7 mouse cellular contexts compared by ENCODE assay signal in the genomic region with DNA sequence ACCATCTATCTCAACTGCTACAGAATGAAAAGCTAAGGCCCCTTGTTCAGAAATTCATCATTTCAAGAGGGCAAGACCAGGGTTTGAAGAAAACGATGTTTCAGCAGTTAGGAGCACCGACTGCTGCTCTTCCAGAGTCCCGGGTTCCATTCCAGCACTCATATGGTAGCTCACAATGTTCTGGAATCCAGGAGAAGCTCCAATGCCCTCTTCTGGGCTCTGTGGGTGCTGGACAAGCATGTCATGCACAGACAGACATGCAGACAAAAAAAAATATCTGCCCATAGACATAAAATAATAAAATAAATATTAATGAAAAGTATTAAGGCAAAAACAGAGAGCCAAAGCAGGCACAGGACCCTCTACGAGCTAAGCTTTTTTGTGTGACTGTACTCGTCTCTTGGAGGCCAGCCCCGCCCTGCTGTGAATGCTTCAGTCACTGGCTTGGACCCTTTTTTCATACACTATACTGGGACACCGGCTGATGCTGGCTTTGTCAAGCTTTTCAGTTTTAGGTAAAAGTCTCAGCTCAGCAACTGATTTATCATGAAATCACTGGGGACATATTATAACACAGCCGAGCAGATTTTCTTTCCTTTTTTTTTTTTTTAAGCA. TPM values are rescaled to one million over a fixed set of nuclear protein-coding genes. Genes with fewer than 3 reads are reported as not detected.
DNase-seq lines count a peak whose midpoint lies in the region; ATAC-seq and TF ChIP-seq lines count a peak whose summit lies in the region.

No protein-coding gene starts in this region.

- no peaks in the 10 kb centered on the region for H3K36me3 ChIP-seq in megakaryocyte, embryonic 14.5 days (replicated peaks; ENCODE audit: low read length)
- H3K36me3 ChIP-seq in heart, postnatal 0 days (replicated peaks; ENCODE audit: control insufficient read depth, insufficient read depth, low read length), result no peaks in the 10 kb centered on the region
- no peaks in the 10 kb centered on the region for H3K36me3 ChIP-seq in midbrain, embryonic 10.5 days

- H3K4me1 ChIP-seq in megakaryocyte, embryonic 14.5 days, result peaks cover 26% of the 10 kb centered on the region
- H3K4me1 ChIP-seq in heart, postnatal 0 days (ENCODE audit: control insufficient read depth, insufficient read depth), result 0 out of 2 replicates have a peak, but pooled peaks cover 7% of the 10 kb centered on the region
- H3K4me1 ChIP-seq in midbrain, embryonic 10.5 days, result peaks cover 30% of the 10 kb centered on the region

- 28% methylated on average over 8 of the region's 8 CpGs for WGBS in heart, postnatal 0 days
- 23% methylated on average over 8 of the region's 8 CpGs for WGBS in midbrain, embryonic 10.5 days

- peak overlapping the region; percentile 95 for H3K4me3 ChIP-seq in megakaryocyte, embryonic 14.5 days (replicated peaks)
- peak overlapping the region; percentile 68 for H3K4me3 ChIP-seq in heart, postnatal 0 days (ENCODE audit: low read depth, low read length)
- H3K4me3 ChIP-seq in midbrain, embryonic 10.5 days, result peak overlapping the region; percentile 82

- 0 out of 2 replicates have a peak overlapping the region, but pooled peaks have one; percentile 90 for H3K27ac ChIP-seq in heart, postnatal 0 days (ENCODE audit: low read depth)
- 0 out of 2 replicates have a peak overlapping the region, but pooled peaks have one; percentile 90 for H3K27ac ChIP-seq in midbrain, embryonic 10.5 days (replicated peaks)

- H3K27me3 ChIP-seq in megakaryocyte, embryonic 14.5 days (replicated peaks), result peaks cover 20% of the 10 kb centered on the region
- H3K27me3 ChIP-seq in heart, postnatal 0 days (ENCODE audit: control insufficient read depth, insufficient read depth, low read length), result no peaks in the 10 kb centered on the region
- H3K27me3 ChIP-seq in midbrain, embryonic 10.5 days (ENCODE audit: low read depth, poor library complexity, severe bottlenecking), result peaks cover 20% of the 10 kb centered on the region

- TF ChIP-seq EP300 in heart, postnatal 0 days (IDR thresholded peaks at IDR 0.05; ENCODE audit: low read depth), result no peak

- no peaks in the 10 kb centered on the region for H3K9me3 ChIP-seq in megakaryocyte, embryonic 14.5 days
- H3K9me3 ChIP-seq in heart, postnatal 0 days (replicated peaks; ENCODE audit: control insufficient read depth, low read length), result no peaks in the 10 kb centered on the region
- H3K9me3 ChIP-seq in midbrain, embryonic 10.5 days (replicated peaks), result no peaks in the 10 kb centered on the region

- peak; percentile 67 for DNase-seq in cerebellum, postnatal 14 days
- peak; percentile 5 for DNase-seq in heart, postnatal 0 days (ENCODE audit: low spot score)
- DNase-seq in midbrain, embryonic 10.5 days (ENCODE audit: low spot score), result peak; percentile 23
- DNase-seq in adrenal gland, postnatal 4 days (ENCODE audit: low spot score in 2 of 2), result no peak

- no peak for TF ChIP-seq CTCF in heart, postnatal 0 days (IDR thresholded peaks at IDR 0.05; ENCODE audit: low read depth)

- peak overlapping the region; percentile 69; the same call in 1 of the 2 replicates for H3K9ac ChIP-seq in heart, postnatal 0 days (replicated peaks; ENCODE audit: low read depth, low read length)

- no peak for ATAC-seq in megakaryocyte, adult 5-6 weeks (ENCODE audit: poor library complexity, severe bottlenecking)
- ATAC-seq in heart, postnatal 0 days (ENCODE audit: insufficient read depth, low read depth), result no peak
- no peak for ATAC-seq in activated CD4-positive, CD25-positive, alpha-beta regulatory T cell, adult 4 months

- H3K4me2 ChIP-seq in heart, postnatal 0 days (ENCODE audit: low read depth, low read length), result peak overlapping the region; percentile 86

RNA-seq across cellular contexts. Expression of a gene that starts 1.0 kb away (rescaled TPM):
- 4.7 and 5.0 TPM in 2 replicates for polyA plus RNA-seq in megakaryocyte, embryonic 14.5 days (2012; ENCODE audit: insufficient read depth, low replicate concordance)
- 44.6 and 46.5 TPM in 2 replicates for total RNA-seq in megakaryocyte, adult 5-6 weeks (2015)
- total RNA-seq in megakaryocyte, adult 5-6 weeks (2017), result 12.7 and 15.5 TPM in 2 replicates
- 30.6 and 33.7 TPM in 2 replicates for total RNA-seq in heart, postnatal 0 days (2014; rRNA removed; ENCODE audit: low replicate concordance)
- polyA plus RNA-seq in heart, postnatal 0 days (2015; fragmentation: Nextera tagmentation; extraction: Ambion mirVana), result 18.8 and 21.2 TPM in 2 replicates
- polyA plus RNA-seq in midbrain, embryonic 10.5 days (2016; fragmentation: Nextera tagmentation; extraction: Ambion mirVana), result 6.3 and 6.4 TPM in 2 replicates
- total RNA-seq in adrenal gland, postnatal 4 days (2021), result 10 to 100 TPM; 26.8 to 27.9 TPM
- 10 to 100 TPM; 11.4 to 12.1 TPM for polyA plus RNA-seq in activated CD4-positive, CD25-positive, alpha-beta regulatory T cell, adult 4 months (2017; shearing (Covaris generic))

Comparison
In these comparisons a context has a peak if more than half of its experiments do, and no peak if none do; other contexts are left out.
1. DNase-seq: peak in cerebellum, postnatal 14 days (2 of 2), heart, postnatal 0 days (single experiment) and midbrain, embryonic 10.5 days (single experiment); none in adrenal gland, postnatal 4 days (0 of 2).
2. Peak in every context shown above with its lines, with median percentiles within 50 percentile points of each other: H3K4me3 ChIP-seq.